Mouse (Mus musculus): ENCODE measurements around the gene Flt3l. TPM values are rescaled to one million over a fixed set of nuclear protein-coding genes. Genes with fewer than 3 reads are reported as not detected.
"Not testable (repeated sequence)": the region's sequence is repeated elsewhere in the genome, so short reads cannot be mapped to it uniquely, and the experiment has no call there.

Flt3l gene
- polyA plus RNA-seq, 2 experiments = 3.3 to 12.4 TPM

- no peak overlapping the region for H3K4me3 ChIP-seq (replicated peaks; ENCODE audit: low read length)
- ATAC-seq (ENCODE audit: low FRiP score, low read depth) = no peak
Measured at GRCm38 (mm10) chr7:45097479-45097878, 38.8 kb downstream of the Flt3l start.

DNA sequence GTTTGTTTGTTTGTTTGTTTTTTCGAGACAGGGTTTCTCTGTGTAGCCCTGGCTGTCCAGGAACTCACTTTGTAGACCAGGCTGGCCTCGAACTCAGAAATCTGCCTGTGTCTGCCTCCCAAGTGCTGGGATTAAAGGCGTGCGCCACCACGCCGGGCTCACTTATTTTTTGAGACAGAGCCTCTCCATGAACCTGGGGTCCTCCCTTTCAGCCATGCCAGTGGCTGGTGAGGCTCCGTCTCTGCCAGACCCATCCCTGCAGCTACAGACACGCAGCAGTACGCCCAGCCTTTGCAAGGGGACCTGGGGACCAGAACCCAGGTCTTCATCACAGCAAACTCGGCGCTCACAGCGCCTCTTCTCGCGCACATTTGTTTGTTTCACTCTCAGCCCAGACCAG, 40.3 kb downstream of the Flt3l start:
- not testable (repeated sequence) for H3K4me3 ChIP-seq (replicated peaks; ENCODE audit: low read length); DNase-seq (ENCODE audit: low spot score); H3K27me3 ChIP-seq (ENCODE audit: control insufficient read depth, insufficient read depth, low read length); H3K9me3 ChIP-seq (ENCODE audit: control insufficient read depth, low read length); ATAC-seq (ENCODE audit: low FRiP score, low read depth); H3K9ac ChIP-seq (ENCODE audit: low read depth, low read length, severe bottlenecking); H3K36me3 ChIP-seq (ENCODE audit: control insufficient read depth, insufficient read depth, low read length); H3K4me2 ChIP-seq (replicated peaks; ENCODE audit: low read depth, low read length, severe bottlenecking); H3K27ac ChIP-seq (replicated peaks; ENCODE audit: low read depth, low read length)
- WGBS = 95% methylated on average over 14 of the region's 14 CpGs
- peaks cover 13% of the 10 kb centered on the region for H3K4me1 ChIP-seq (ENCODE audit: control insufficient read depth, insufficient read depth, low read length)

More at GRCm38 (mm10) chr7:45097479-45097878, 38.8 kb downstream of the Flt3l start:
- peaks cover 14% of the 10 kb centered on the region for H3K4me1 ChIP-seq (ENCODE audit: control insufficient read depth, insufficient read depth, low read length)
- WGBS = 63% methylated on average over 6 of the region's 6 CpGs
- H3K4me2 ChIP-seq (replicated peaks; ENCODE audit: low read depth, low read length, severe bottlenecking) = no peak overlapping the region
- no peaks in the 10 kb centered on the region for H3K27me3 ChIP-seq (ENCODE audit: control insufficient read depth, insufficient read depth, low read length)
- DNase-seq (ENCODE audit: low spot score) = no peak
- H3K9ac ChIP-seq (ENCODE audit: low read depth, low read length, severe bottlenecking) = no peak overlapping the region
- H3K36me3 ChIP-seq (ENCODE audit: control insufficient read depth, insufficient read depth, low read length) = peaks cover 6% of the 10 kb centered on the region; the same call in 1 of the 2 replicates
- no peak for TF ChIP-seq POLR2A (IDR thresholded peaks at IDR 0.05; ENCODE audit: borderline replicate concordance, extremely low read depth, insufficient read depth, insufficient read length)
- no peaks in the 10 kb centered on the region for H3K9me3 ChIP-seq (ENCODE audit: control insufficient read depth, low read length)
- no peak overlapping the region for H3K27ac ChIP-seq (replicated peaks; ENCODE audit: low read depth, low read length)

DNA sequence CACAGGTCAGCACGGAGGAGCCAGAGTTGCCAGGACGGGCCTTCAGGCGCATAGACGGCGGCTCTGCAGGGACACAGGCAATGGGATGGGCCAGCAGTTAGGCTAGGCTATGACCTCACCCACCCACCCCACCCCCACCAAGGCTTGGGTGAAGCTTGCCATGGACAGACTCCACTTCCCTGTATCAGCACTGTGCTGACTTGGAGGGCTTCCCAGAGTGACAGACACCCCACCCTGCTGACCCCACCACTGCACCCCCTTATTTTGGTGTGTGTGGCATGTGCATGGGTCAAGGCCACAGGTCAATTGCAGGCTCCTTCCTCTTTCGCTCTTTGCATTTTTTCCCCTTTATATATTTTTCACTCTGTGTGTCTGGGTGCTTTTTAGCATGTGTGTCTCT, 40.9 kb downstream of the Flt3l start:
- H3K4me3 ChIP-seq (replicated peaks; ENCODE audit: low read length) = no peak overlapping the region
- no peak overlapping the region for H3K9ac ChIP-seq (ENCODE audit: low read depth, low read length, severe bottlenecking)
- no peaks in the 10 kb centered on the region for H3K9me3 ChIP-seq (ENCODE audit: control insufficient read depth, low read length)
- TF ChIP-seq POLR2A (IDR thresholded peaks at IDR 0.05; ENCODE audit: borderline replicate concordance, extremely low read depth, insufficient read depth, insufficient read length) = no peak
- peaks cover 18% of the 10 kb centered on the region for H3K4me1 ChIP-seq (ENCODE audit: control insufficient read depth, insufficient read depth, low read length)
- ATAC-seq (ENCODE audit: low FRiP score, low read depth) (no peak), DNase-seq (ENCODE audit: low spot score) (no peak)
- H3K36me3 ChIP-seq (ENCODE audit: control insufficient read depth, insufficient read depth, low read length) = peaks cover 7% of the 10 kb centered on the region; the same call in 1 of the 2 replicates
- no peak overlapping the region for H3K27ac ChIP-seq (replicated peaks; ENCODE audit: low read depth, low read length)
- no peaks in the 10 kb centered on the region for H3K27me3 ChIP-seq (ENCODE audit: control insufficient read depth, insufficient read depth, low read length)
- WGBS = 77% methylated on average over 6 of the region's 6 CpGs
- H3K4me2 ChIP-seq (replicated peaks; ENCODE audit: low read depth, low read length, severe bottlenecking) = no peak overlapping the region

- TF ChIP-seq POLR2A (IDR thresholded peaks at IDR 0.05; ENCODE audit: borderline replicate concordance, extremely low read depth, insufficient read depth, insufficient read length) = no peak
- WGBS = 6% methylated on average over 7 of the region's 7 CpGs
- Histone ChIP-seq H3K9ac (ENCODE audit: low read depth, low read length, severe bottlenecking) (no peak overlapping the region), H3K27ac (replicated peaks; ENCODE audit: low read depth, low read length) (peak overlapping the region; percentile 82), H3K27me3 (ENCODE audit: control insufficient read depth, insufficient read depth, low read length) (no peaks in the 10 kb centered on the region), H3K4me3 (replicated peaks; ENCODE audit: low read length) (no peak overlapping the region), H3K9me3 (ENCODE audit: control insufficient read depth, low read length) (no peaks in the 10 kb centered on the region), H3K36me3 (ENCODE audit: control insufficient read depth, insufficient read depth, low read length) (peaks cover 14% of the 10 kb centered on the region; the same call in 1 of the 2 replicates), H3K4me2 (replicated peaks; ENCODE audit: low read depth, low read length, severe bottlenecking) (peak overlapping the region; percentile 18; the same call in 1 of the 2 replicates), H3K4me1 (ENCODE audit: control insufficient read depth, insufficient read depth, low read length) (peaks cover 19% of the 10 kb centered on the region)
- ATAC-seq (ENCODE audit: low FRiP score, low read depth) (no peak), DNase-seq (ENCODE audit: low spot score) (no peak)
Measured at GRCm38 (mm10) chr7:45094121-45094520, 42.1 kb downstream of the Flt3l start.

GRCm38 (mm10) chr7:45093516-45093905, 42.7 kb downstream of the Flt3l start:
- H3K27ac ChIP-seq (replicated peaks; ENCODE audit: low read depth, low read length) = peak overlapping the region; percentile 82
- H3K4me2 ChIP-seq (replicated peaks; ENCODE audit: low read depth, low read length, severe bottlenecking) = no peak overlapping the region
- TF ChIP-seq POLR2A (IDR thresholded peaks at IDR 0.05; ENCODE audit: borderline replicate concordance, extremely low read depth, insufficient read depth, insufficient read length) = no peak
- no peaks in the 10 kb centered on the region for H3K27me3 ChIP-seq (ENCODE audit: control insufficient read depth, insufficient read depth, low read length)
- peaks cover 19% of the 10 kb centered on the region for H3K4me1 ChIP-seq (ENCODE audit: control insufficient read depth, insufficient read depth, low read length)
- no peak for DNase-seq (ENCODE audit: low spot score)
- ATAC-seq (ENCODE audit: low FRiP score, low read depth) = no peak
- no peaks in the 10 kb centered on the region for H3K9me3 ChIP-seq (ENCODE audit: control insufficient read depth, low read length)
- H3K9ac ChIP-seq (ENCODE audit: low read depth, low read length, severe bottlenecking) = no peak overlapping the region
- peaks cover 18% of the 10 kb centered on the region for H3K36me3 ChIP-seq (ENCODE audit: control insufficient read depth, insufficient read depth, low read length)
- WGBS = 28% methylated on average over 18 of the region's 18 CpGs
- no peak overlapping the region for H3K4me3 ChIP-seq (replicated peaks; ENCODE audit: low read length)
